Mouse (Mus musculus) Patski (cell line): ENCODE measurements around the gene Heg1. TPM values are rescaled to one million over a fixed set of nuclear protein-coding genes. Genes with fewer than 3 reads are reported as not detected.

Experiments
- ATAC-seq: fragments of 100-300 bp; one replicate; pipeline ENCODE4 v1.8.0; 2021
- CTCF ChIA-PET: fragments of 350-600 bp; sonication (Branson Sonifier 250); formaldehyde crosslinking; loops from one replicate; lab custom pipeline; 2022; ENCODE audit warnings: inconsistent platforms; lab: Charles Lee
- POLR2A ChIA-PET: fragments of 350-600 bp; sonication (Branson Sonifier 250); formaldehyde crosslinking; loops from one replicate; lab custom pipeline; 2022; ENCODE audit warnings: antibody characterized with exemption, inconsistent platforms; lab: Charles Lee
- DNase-seq: peaks from one replicate; pipeline ENCODE4 v3.0.0-alpha.2; 2011; ENCODE audit warnings: low read depth, low spot score
- H3K27me3 ChIP-seq: fragments of 371-371 bp; one replicate; pipeline ENCODE4 v1.5.1; 2021
- CTCF ChIP-seq: fragments of 100-300 bp; IDR thresholded peaks from one replicate; pipeline ENCODE4 v1.5.1; 2021
- in situ Hi-C: fragments of 300-500 bp; cut with MboI; formaldehyde crosslinking; loops from 3 replicates; pipeline ENCODE4 v1.11.1; 2018; ENCODE audit warnings: low pct_unique_long_range_greater_than_20kb, mixed read lengths
- polyA plus RNA-seq: library from polyadenylated mRNA; unstranded; gene quantifications from one replicate; pipeline ENCODE4 v1.2.3, GENCODE M21; 2021

The Heg1 gene
- polyA plus RNA-seq, 1 experiment from 2014 or later: 39.4 TPM

DNA sequence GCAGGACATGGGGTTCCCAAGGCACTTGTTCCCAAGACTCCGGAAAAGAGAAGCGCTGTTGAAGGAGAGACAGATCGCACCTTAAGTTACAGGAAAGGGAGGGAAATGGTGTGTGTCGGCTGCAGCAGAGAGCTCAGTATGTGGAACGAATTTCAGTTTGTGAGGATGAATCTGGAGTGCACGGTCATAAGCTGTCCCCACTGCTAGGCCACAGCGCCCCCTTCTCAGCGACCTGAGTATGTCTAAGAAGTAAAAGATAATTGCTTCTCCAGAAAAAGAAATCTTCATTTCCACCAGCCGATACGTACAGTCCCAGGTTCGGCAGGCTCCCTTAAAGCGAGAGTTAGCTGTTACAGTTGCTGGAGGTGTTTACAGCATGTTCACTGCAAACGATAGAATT lies 44.3 kb downstream of the Heg1 start:
- in situ Hi-C loops: no loop called here
- ChIA-PET CTCF (no interaction called here), POLR2A (no interaction called here)
- no peaks in the 10 kb centered on the region for H3K27me3 ChIP-seq
- TF ChIP-seq CTCF: no peak
- ATAC-seq (no peak), DNase-seq (no peak)

DNA sequence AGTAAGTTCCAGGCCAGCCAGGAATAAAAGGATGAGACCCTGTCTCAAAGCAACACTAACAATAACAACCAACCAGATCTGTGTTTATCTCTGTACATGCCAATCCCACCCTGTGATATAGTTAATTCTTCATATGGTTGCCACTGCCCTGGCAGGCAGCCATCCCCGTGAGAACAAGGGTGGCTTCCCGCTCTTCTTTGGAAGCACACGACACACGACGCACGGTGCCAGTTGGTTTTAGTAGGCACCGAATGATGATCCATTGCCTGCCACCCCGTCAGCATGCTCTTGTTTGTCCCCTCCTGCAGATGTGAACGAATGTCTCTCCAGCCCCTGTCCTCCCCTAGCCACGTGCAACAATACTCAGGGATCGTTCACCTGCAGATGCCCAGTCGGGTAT lies 47.1 kb downstream of the Heg1 start:
- no peaks in the 10 kb centered on the region for H3K27me3 ChIP-seq
- in situ Hi-C loops: no loop called here
- DNase-seq: no peak
- no peak for ATAC-seq
- ChIA-PET POLR2A (no interaction called here), CTCF (interaction anchor here (1.8 kb wide), 1 partner anchor 11 kb away, joined by 6 read pairs; no protein-coding TSS in a partner anchor)
- no peak for TF ChIP-seq CTCF

DNA sequence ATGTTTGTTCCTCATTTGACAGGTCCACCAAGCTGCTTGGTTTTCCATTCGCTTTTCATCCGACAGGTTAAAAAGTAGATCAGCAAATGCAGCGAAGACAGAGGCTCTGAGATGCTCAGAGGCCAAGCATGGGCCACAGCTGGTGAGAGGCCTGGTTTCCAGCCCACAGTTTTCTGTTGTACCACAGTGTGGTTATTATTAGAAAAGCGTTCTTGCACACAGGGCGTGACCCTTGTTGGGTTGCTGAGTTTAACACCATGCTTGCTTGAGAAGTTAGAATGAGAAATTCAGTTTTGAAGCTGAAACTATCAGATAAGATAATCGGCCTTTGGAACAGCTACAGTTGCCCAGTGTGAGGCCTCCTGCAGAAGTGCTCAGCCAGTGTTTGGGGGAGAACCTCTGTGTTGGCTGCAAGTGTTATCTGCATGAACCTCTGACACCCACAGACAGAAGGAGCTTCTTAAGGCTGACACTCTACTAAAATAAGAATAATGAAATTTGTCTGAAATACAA lies 48.1 kb downstream of the Heg1 start:
- ChIA-PET POLR2A (interaction anchor here (1.4 kb wide), 1 partner anchor 12 kb away, joined by 6 read pairs; no protein-coding TSS in a partner anchor), CTCF (interaction anchor here (1.5 kb wide), 1 partner anchor 32 kb away, joined by 3 read pairs; no protein-coding TSS in a partner anchor)
- in situ Hi-C loops: no loop called here
- TF ChIP-seq CTCF: no peak
- ATAC-seq (no peak), DNase-seq (no peak)
- no peaks in the 10 kb centered on the region for H3K27me3 ChIP-seq

DNA sequence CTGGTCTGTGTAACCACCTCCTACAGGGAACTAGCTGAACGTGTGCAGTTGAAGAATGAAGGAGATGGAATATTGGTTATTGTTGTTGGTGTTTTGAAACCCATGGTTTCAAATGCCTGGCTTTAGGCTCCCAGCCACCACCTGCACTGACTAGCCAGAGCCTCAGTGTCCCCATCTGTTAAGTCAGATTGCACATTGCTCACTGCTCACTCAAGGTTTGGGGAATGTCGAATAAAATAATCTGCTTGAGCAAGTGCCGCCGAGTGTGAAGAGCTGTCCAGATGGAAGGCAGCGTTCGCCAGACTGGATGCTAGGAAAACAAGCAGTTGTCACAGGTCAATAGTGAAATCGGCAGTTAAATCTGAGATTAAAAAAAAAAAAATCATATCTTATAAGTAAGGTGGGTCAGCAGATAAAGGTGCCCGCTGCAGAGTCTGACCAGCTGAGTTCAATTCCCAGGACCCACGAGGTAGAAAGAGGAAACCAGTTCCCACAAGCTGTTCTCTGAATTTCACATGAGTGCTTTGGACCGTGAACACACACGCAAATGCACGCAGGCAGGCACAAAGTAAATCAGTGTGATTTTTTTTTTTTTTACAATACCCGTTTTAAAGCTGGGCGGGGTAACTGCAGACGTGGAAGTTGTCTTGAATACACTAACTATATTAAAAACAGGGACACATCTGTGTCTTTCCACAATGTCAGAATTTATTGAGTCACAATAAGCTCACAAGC lies 48.8 kb downstream of the Heg1 start:
- TF ChIP-seq CTCF: no peak
- in situ Hi-C loops: no loop called here
- DNase-seq: no peak
- CTCF ChIA-PET: interaction anchor here (1.5 kb wide), 1 partner anchor 33 kb away, joined by 3 read pairs; no protein-coding TSS in a partner anchor
- ATAC-seq: no peak
- no peaks in the 10 kb centered on the region for H3K27me3 ChIP-seq
- POLR2A ChIA-PET: interaction anchor here (1.4 kb wide), 1 partner anchor 12 kb away, joined by 6 read pairs; no protein-coding TSS in a partner anchor

DNA sequence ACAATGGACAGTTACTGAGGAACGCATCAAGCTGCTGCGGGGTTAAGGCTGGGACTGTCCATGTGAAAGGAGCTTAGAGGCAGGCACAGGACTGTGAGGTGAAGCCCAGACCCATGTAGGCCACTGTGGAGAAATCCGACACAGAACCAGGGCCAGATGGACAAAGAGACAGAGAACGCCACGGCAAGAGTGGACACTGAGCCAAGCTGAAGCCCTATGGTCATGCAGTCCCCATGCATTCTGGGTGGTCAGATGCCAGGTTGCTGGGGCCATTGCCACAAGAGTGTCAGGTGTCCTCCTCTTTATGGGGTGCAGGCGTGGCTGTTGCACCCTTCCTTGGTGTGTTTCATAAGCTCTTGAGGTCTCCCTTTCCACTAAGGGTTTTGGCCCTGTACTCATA lies 49.7 kb downstream of the Heg1 start:
- in situ Hi-C loops: no loop called here
- ChIA-PET CTCF (no interaction called here), POLR2A (no interaction called here)
- DNase-seq: no peak
- no peaks in the 10 kb centered on the region for H3K27me3 ChIP-seq
- no peak for ATAC-seq
- TF ChIP-seq CTCF: no peak

DNA sequence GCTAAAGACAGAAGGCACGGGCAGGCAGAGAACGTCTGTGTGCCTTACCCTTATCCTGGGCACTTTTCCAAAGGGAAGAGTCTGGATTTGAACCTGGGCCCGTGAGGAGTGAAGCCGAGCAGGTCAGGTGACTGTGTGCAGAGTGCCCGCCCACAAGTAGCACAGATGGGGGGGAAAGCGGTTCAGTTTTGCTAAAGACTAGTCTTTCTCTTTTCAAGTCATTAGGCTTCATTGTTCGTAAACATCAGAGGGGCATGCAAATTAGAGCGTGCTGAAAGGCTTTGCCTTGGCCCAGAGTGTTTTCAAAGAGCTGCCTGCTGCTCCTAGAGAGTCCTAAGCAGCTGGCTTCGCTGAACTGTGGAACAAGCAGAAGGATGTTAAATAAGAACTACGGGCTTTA lies 50.4 kb downstream of the Heg1 start:
- POLR2A ChIA-PET: interaction anchor here (0.5 kb wide), 1 partner anchor 10 kb away, joined by 3 read pairs; no protein-coding TSS in a partner anchor
- no peaks in the 10 kb centered on the region for H3K27me3 ChIP-seq
- TF ChIP-seq CTCF: no peak
- CTCF ChIA-PET: no interaction called here
- no peak for DNase-seq
- in situ Hi-C loops: no loop called here
- no peak for ATAC-seq

DNA sequence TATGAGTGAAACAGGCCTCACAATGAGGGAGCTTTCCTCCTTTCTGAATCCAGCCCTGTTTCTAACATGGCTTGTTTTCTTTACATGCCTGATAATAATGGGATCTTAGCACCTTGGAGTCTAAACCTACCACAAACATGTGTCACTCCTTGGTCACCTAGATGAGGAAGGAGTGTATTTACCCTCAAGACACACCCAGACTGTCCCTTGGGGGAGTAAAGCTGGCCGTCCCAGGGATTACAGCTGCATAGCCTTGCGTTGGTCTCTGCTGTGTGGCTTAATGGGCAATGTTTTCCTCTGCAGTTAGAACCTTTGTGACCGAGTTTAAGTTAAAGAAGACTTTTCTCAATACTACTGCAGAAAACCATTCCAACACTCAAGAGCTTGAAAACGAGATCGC lies 51.1 kb downstream of the Heg1 start:
- TF ChIP-seq CTCF: no peak
- ATAC-seq: no peak
- H3K27me3 ChIP-seq: no peaks in the 10 kb centered on the region
- in situ Hi-C loops: no loop called here
- ChIA-PET CTCF (no interaction called here), POLR2A (no interaction called here)
- no peak for DNase-seq

DNA sequence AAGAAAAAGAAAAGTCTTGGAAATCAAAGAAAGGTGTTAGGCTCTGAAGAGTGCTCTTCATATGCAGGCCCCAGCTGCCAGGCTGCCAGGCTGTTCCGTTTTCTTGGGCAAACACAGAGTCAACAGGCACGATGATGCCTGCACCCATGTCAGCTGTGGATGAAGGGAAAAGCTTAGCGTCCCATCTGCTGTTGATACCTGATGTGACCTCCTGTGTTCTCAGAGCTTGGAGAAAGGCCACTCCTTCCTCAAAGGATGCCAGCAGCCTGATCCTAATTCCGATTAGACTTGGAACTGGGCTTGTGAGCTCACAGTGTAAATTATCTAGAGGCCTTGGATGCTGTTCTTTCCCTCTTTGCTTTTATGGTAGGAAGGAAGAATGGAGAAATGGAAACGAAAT lies 51.6 kb downstream of the Heg1 start:
- CTCF ChIA-PET: no interaction called here
- POLR2A ChIA-PET: no interaction called here
- H3K27me3 ChIP-seq: no peaks in the 10 kb centered on the region
- in situ Hi-C loops: no loop called here
- ATAC-seq (no peak), DNase-seq (no peak)
- TF ChIP-seq CTCF: no peak

DNA sequence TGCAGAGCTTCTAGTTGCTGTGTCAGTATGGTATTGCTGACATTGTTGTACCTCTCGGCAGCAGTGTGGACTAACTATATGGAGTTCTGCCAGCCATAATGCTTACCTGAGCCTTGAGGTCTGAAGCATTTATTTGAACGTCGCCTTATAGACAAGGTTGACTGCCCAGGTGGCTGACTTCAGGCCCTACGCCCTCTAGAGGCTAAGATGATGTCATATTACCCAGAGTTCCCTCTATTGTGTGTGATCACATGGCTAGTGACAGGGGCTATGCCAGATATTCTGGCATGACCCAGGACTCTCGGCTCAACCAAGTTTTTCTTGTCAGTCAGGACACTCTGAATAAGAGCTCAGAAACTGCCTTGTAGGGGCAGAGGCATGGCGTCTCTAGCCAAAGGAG lies 52.6 kb downstream of the Heg1 start:
- CTCF ChIA-PET: interaction anchor here (1.9 kb wide), 1 partner anchor 177 kb away, joined by 6 read pairs; no protein-coding TSS in a partner anchor
- DNase-seq (no peak), ATAC-seq (no peak)
- TF ChIP-seq CTCF: no peak
- in situ Hi-C loops: no loop called here
- POLR2A ChIA-PET: no interaction called here
- H3K27me3 ChIP-seq: no peaks in the 10 kb centered on the region

DNA sequence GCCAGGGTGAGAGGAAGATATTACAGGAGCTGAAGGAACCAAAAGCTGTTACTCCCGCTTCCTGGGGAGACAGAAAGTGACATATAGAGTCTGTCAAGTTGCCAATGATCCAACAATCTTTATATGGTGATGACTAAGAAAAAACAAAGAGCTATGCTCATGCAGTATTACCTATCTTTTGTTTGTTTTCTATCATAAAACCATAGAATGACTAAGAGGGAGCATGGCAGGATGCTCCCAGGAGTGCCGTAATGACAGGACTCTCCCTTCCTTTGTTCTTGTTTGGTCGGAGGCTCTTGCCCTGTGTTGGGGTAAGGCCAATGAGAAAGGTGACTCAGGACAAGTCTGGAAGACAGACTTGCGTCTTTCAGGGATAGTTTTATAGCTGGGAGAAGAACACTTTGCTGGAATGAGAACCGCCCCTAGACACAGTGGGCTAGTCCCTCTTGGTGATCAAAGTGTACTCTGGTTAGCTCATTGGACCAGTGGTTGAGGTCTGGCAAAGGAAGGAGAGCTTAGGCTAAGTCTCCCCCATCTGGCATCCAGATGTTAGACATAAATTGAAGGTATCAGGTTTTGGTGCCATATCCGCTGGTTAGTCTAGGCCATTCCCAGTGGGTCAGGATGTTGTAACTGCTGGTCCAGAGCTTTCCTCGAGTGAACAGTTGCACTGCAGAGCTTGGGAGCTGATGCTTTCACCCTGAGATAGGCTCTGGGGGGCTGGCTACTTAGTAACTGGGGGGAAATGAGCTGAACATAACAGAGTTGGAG lies 55.0 kb downstream of the Heg1 start:
- DNase-seq (no peak), ATAC-seq (no peak)
- no peak for TF ChIP-seq CTCF
- CTCF ChIA-PET: interaction anchor here (0.6 to 0.9 kb wide), 3 partner anchors 148 to 225 kb away, joined by 3 to 5 read pairs (median 3); no protein-coding TSS in a partner anchor
- POLR2A ChIA-PET: interaction anchor here (0.6 kb wide), 1 partner anchor 36 kb away, joined by 4 read pairs; no protein-coding TSS in a partner anchor
- H3K27me3 ChIP-seq: no peaks in the 10 kb centered on the region
- in situ Hi-C loops: no loop called here
